8 mouse cellular contexts compared by ENCODE assay signal in the genomic region with DNA sequence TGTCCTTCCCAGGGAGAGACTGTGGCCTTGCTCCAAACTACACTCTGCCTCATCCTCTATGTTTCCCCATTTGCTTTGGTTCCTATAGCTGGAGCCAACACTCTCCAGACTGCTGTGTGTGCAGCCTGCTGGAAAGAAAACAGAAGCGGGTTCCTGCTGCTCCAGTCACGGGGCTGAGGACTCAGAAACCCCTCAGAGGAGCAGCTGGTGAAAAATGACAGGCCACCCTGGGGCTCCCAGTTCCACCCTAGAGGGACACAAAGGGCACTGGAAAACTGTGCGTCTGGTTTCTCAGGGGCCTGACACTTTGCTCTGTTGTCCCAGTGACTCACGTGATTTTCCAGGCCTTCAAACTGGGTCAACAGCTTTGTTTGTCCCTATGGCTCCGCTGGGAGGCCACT. TPM values are rescaled to one million over a fixed set of nuclear protein-coding genes. Genes with fewer than 3 reads are reported as not detected.
A peak's percentile ranks its signal among the peaks of the same experiment; 100 is the strongest.
DNase-seq lines count a peak whose midpoint lies in the region; ATAC-seq lines count a peak whose summit lies in the region.

No protein-coding gene starts in this region.

- H3K4me3 ChIP-seq in heart, embryonic 11.5 days (ENCODE audit: low read depth, low read length), result no peak overlapping the region
- H3K4me3 ChIP-seq in kidney, embryonic 16.5 days (ENCODE audit: low read length), result no peak overlapping the region

- no peaks in the 10 kb centered on the region for H3K27me3 ChIP-seq in heart, embryonic 11.5 days (ENCODE audit: control insufficient read depth, insufficient read depth, low read length)
- H3K27me3 ChIP-seq in kidney, embryonic 16.5 days (ENCODE audit: insufficient read depth, low read length), result no peaks in the 10 kb centered on the region; the same call in 1 of the 2 replicates

- no peaks in the 10 kb centered on the region for H3K36me3 ChIP-seq in heart, embryonic 11.5 days (ENCODE audit: control insufficient read depth, insufficient read depth, low read length)
- no peaks in the 10 kb centered on the region for H3K36me3 ChIP-seq in kidney, embryonic 16.5 days (ENCODE audit: insufficient read depth, low read length)

- H3K4me2 ChIP-seq in heart, embryonic 11.5 days, result no peak overlapping the region; the same call in 1 of the 2 replicates
- no peak overlapping the region for H3K4me2 ChIP-seq in kidney, embryonic 16.5 days (replicated peaks; ENCODE audit: low read depth, low read length)

- 24% methylated on average over 5 of the region's 5 CpGs for WGBS in heart, embryonic 11.5 days (ENCODE audit: insufficient replicate concordance)
- WGBS in kidney, embryonic 16.5 days, result 32% methylated on average over 5 of the region's 5 CpGs

- DNase-seq in adrenal gland, postnatal 36 days, result peak; percentile 34 to 38
- peak; percentile 51 for DNase-seq in cerebellum, adult 9-10 months
- peak; percentile 71 to 80 for DNase-seq in lung, adult 18-20 months
- DNase-seq in retina, postnatal 1 day, result peak; percentile 99
- no peak for DNase-seq in gastrocnemius, adult 18-20 months (ENCODE audit: low spot score)
- DNase-seq in ovary, postnatal 36 days (ENCODE audit: low spot score), result no peak

- peaks cover 22% of the 10 kb centered on the region for H3K4me1 ChIP-seq in heart, embryonic 11.5 days (ENCODE audit: control insufficient read depth, insufficient read depth, low read length)
- H3K4me1 ChIP-seq in kidney, embryonic 16.5 days (ENCODE audit: insufficient read depth, low read length), result peaks cover 6% of the 10 kb centered on the region; the same call in 1 of the 2 replicates

- H3K9ac ChIP-seq in heart, embryonic 11.5 days (ENCODE audit: low read depth, low read length), result no peak overlapping the region
- H3K9ac ChIP-seq in kidney, embryonic 16.5 days (replicated peaks; ENCODE audit: low read length), result 0 out of 2 replicates have a peak overlapping the region, but pooled peaks have one; percentile 6

- ATAC-seq in heart, embryonic 11.5 days (replicated peaks; ENCODE audit: insufficient number of reproducible peaks, low FRiP score, low TSS enrichment), result no peak
- no peak for ATAC-seq in kidney, embryonic 16.5 days (ENCODE audit: low FRiP score, low TSS enrichment)

- H3K9me3 ChIP-seq in heart, embryonic 11.5 days (replicated peaks; ENCODE audit: control insufficient read depth, low read length), result no peaks in the 10 kb centered on the region
- H3K9me3 ChIP-seq in kidney, embryonic 16.5 days (ENCODE audit: low read length), result peaks cover 7% of the 10 kb centered on the region; the same call in 1 of the 2 replicates

- H3K27ac ChIP-seq in heart, embryonic 11.5 days (ENCODE audit: low read depth, low read length), result peak overlapping the region; percentile 76
- H3K27ac ChIP-seq in kidney, embryonic 16.5 days (ENCODE audit: low read length), result no peak overlapping the region

RNA-seq across cellular contexts. Expression of a gene that starts 36.7 kb away (rescaled TPM):
- total RNA-seq in adrenal gland, postnatal 36 days (2021), result 10 to 100 TPM; 18.1 to 19.9 TPM
- 7.1 and 8.4 TPM in 2 replicates for polyA plus RNA-seq in heart, embryonic 11.5 days (2014; fragmentation: Nextera tagmentation; extraction: Ambion mirVana)
- polyA plus RNA-seq in kidney, embryonic 16.5 days (2015; fragmentation: Nextera tagmentation; extraction: Ambion mirVana), result 5.0 and 5.2 TPM in 2 replicates
- 1 to 10 TPM; 1.6 to 2.5 TPM for total RNA-seq in gastrocnemius, adult 18-20 months (2021)

RNA-seq across cellular contexts. Expression of a gene that starts 36.9 kb away (rescaled TPM):
- 100 to 1,000 TPM; 266 to 324 TPM for total RNA-seq in adrenal gland, postnatal 36 days (2021)
- 360 and 376 TPM in 2 replicates for polyA plus RNA-seq in heart, embryonic 11.5 days (2014; fragmentation: Nextera tagmentation; extraction: Ambion mirVana)
- 632 and 680 TPM in 2 replicates for polyA plus RNA-seq in kidney, embryonic 16.5 days (2015; fragmentation: Nextera tagmentation; extraction: Ambion mirVana)
- total RNA-seq in gastrocnemius, adult 18-20 months (2021), result 10 to 100 TPM; 93.9 to 96.6 TPM

Comparison
In these comparisons a context has a peak if more than half of its experiments do, and no peak if none do; other contexts are left out.
1. DNase-seq: peak in adrenal gland, postnatal 36 days (2 of 2), cerebellum, adult 9-10 months (single experiment), lung, adult 18-20 months (2 of 2) and retina, postnatal 1 day (single experiment); none in gastrocnemius, adult 18-20 months (single experiment) and ovary, postnatal 36 days (single experiment).
2. RNA of a gene that starts 36.7 kb away (total RNA-seq): 18.1 to 19.9 TPM in adrenal gland, postnatal 36 days; 1.6 to 2.5 TPM in gastrocnemius, adult 18-20 months; every median in the first group is over 4 times any median in the second.